Mouse (Mus musculus) C2C12 (cell line): ENCODE data around the gene Arhgap30.

Source experiments
- CEBPB ChIP-seq: IDR thresholded peaks from one replicate; pipeline ENCODE4 v1.6.1; 2011; ENCODE audit warnings: low read depth, mild to moderate bottlenecking, control low read depth, moderate library complexity
- CTCF ChIP-seq: IDR thresholded peaks from one replicate; pipeline ENCODE4 v1.5.1; 2011; ENCODE audit not compliant: control insufficient read depth, insufficient read depth, insufficient read length
- FOSL1 ChIP-seq: IDR thresholded peaks from one replicate; pipeline ENCODE4 v1.8.0; 2011; ENCODE audit warnings: mild to moderate bottlenecking, low read length; ENCODE audit not compliant: poor library complexity, insufficient read depth, severe bottlenecking
- MAX ChIP-seq: IDR thresholded peaks from one replicate; pipeline ENCODE4 v1.6.1; 2011; ENCODE audit warnings: mild to moderate bottlenecking, control low read depth
- MYOD1 ChIP-seq: IDR thresholded peaks from one replicate; pipeline ENCODE4 v1.6.1; 2011; ENCODE audit warnings: low read depth; ENCODE audit not compliant: control insufficient read depth, insufficient read length
- MYOG ChIP-seq: IDR thresholded peaks from one replicate; pipeline ENCODE4 v1.6.1; 2011; ENCODE audit not compliant: control insufficient read depth, insufficient read length; ENCODE audit errors: extremely low read depth
- USF1 ChIP-seq: IDR thresholded peaks from one replicate; pipeline ENCODE4 v1.6.1; 2011; ENCODE audit warnings: low read depth, mild to moderate bottlenecking, control low read depth, moderate library complexity

DNA sequence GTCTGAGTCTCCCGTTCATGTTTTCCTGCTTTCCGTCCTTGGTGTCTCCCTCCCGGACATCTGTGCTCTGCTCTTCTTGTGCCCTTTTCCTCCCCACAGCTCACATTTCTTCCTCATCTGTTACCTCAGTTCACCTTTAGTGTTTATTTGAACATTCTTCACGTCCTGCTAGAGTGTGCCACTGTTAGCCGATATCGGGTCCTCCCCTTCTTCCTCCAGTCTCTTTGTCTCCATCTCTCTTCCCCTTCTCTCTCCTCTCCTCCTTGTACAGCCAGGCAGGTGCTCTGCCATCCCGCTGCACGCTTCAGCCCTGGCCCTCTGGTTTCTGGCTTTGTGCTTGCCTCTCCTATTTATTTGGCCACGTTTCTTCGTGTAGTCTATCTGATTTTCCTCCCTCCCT lies 58.9 kb downstream of the Arhgap30 start:
- no peak for TF ChIP-seq USF1
- no peak for TF ChIP-seq CTCF
- no peak for TF ChIP-seq MAX
- TF ChIP-seq FOSL1: no peak
- TF ChIP-seq CEBPB: no peak
- TF ChIP-seq MYOD1: no peak
- no peak for TF ChIP-seq MYOG
